Mouse (Mus musculus) spleen, postnatal 36 days (tissue): Measurements from ENCODE around the gene Sco1.
A peak's percentile ranks its signal among the peaks of the same experiment; 100 is the strongest.

ENCODE experiments used
- DNase-seq, 2 experiments: peaks; one replicate each; pipeline ENCODE4 v3.0.0; 2022; ENCODE audit warnings: low spot score in 2 of 2, mixed read lengths in 1 of 2

Gene Sco1

GRCm38 (mm10) chr11:67043007-67043406 is 9.5 kb upstream of the Sco1 start:
- no peak for DNase-seq

- no peak for DNase-seq
Observed at GRCm38 (mm10) chr11:67044959-67045358, 7.5 kb upstream of the Sco1 start.

- DNase-seq: no peak
Observed at GRCm38 (mm10) chr11:67047199-67047598, 5.3 kb upstream of the Sco1 start.

- no peak for DNase-seq
Observed at GRCm38 (mm10) chr11:67048496-67048895, 4.0 kb upstream of the Sco1 start.

GRCm38 (mm10) chr11:67049256-67049655 is 3.2 kb upstream of the Sco1 start:
- DNase-seq: no peak

GRCm38 (mm10) chr11:67051676-67052320 is 672 bp upstream of the Sco1 start:
- no peak for DNase-seq

GRCm38 (mm10) chr11:67054754-67055365 is 2.4 kb downstream of the Sco1 start:
- no peak for DNase-seq

- no peak for DNase-seq
Observed at GRCm38 (mm10) chr11:67061311-67061710, 8.8 kb downstream of the Sco1 start.

GRCm38 (mm10) chr11:67062726-67063125 is 10.3 kb downstream of the Sco1 start:
- no peak for DNase-seq

- DNase-seq: no peak
Observed at GRCm38 (mm10) chr11:67067741-67068140, 15.3 kb downstream of the Sco1 start.

- no peak for DNase-seq
Observed at GRCm38 (mm10) chr11:67072615-67073130, 20.2 kb downstream of the Sco1 start.

GRCm38 (mm10) chr11:67075036-67075435 is 22.6 kb downstream of the Sco1 start:
- no peak for DNase-seq

GRCm38 (mm10) chr11:67076781-67077180 is 24.3 kb downstream of the Sco1 start:
- DNase-seq: no peak

- no peak for DNase-seq
Observed at GRCm38 (mm10) chr11:67077435-67077834, 25.0 kb downstream of the Sco1 start.

GRCm38 (mm10) chr11:67078000-67078399 is 25.5 kb downstream of the Sco1 start, which contains the start of gene Myh3:
TSS of gene Myh3 (plus strand) at chr11:67078300.
- DNase-seq: no peak

GRCm38 (mm10) chr11:67078888-67079287 is 26.4 kb downstream of the Sco1 start:
- no peak for DNase-seq

- no peak for DNase-seq
Observed at GRCm38 (mm10) chr11:67079740-67080139, 27.3 kb downstream of the Sco1 start.

- DNase-seq: peak; percentile 16 to 17
Observed at GRCm38 (mm10) chr11:67080168-67080567, 27.7 kb downstream of the Sco1 start.

GRCm38 (mm10) chr11:67081125-67081649 is 28.7 kb downstream of the Sco1 start:
- no peak for DNase-seq

- DNase-seq: no peak
Observed at GRCm38 (mm10) chr11:67082188-67082587, 29.7 kb downstream of the Sco1 start.

GRCm38 (mm10) chr11:67082793-67083192 is 30.3 kb downstream of the Sco1 start:
- DNase-seq: no peak

- no peak for DNase-seq
Observed at GRCm38 (mm10) chr11:67083239-67083638, 30.8 kb downstream of the Sco1 start.

GRCm38 (mm10) chr11:67083712-67084340 is 31.4 kb downstream of the Sco1 start:
- no peak for DNase-seq
